Mouse (Mus musculus) neural tube, embryonic 12.5 days (tissue): ENCODE measurements around the gene Dhrs7b. TPM values are rescaled to one million over a fixed set of nuclear protein-coding genes. Genes with fewer than 3 reads are reported as not detected.
"Not testable (repeated sequence)": the region's sequence is repeated elsewhere in the genome, so short reads cannot be mapped to it uniquely, and the experiment has no call there.

Source experiments
- ATAC-seq: fragments of 200-750 bp; cut with Nextera tagmentation; 2 replicates; pipeline ENCODE4 v1.8.0; 2017; ENCODE audit warnings: low read depth, mild to moderate bottlenecking, moderate TSS enrichment, moderate library complexity; ENCODE audit not compliant: low FRiP score
- H3K27ac ChIP-seq: fragments of 300-500 bp; sonication (generic); 2 replicates; pipeline ENCODE4 v1.5.1; 2016
- H3K27me3 ChIP-seq: fragments of 300-500 bp; sonication (generic); replicated peaks from 2 replicates; pipeline ENCODE4 v1.6.1; 2016; ENCODE audit warnings: mild to moderate bottlenecking
- H3K36me3 ChIP-seq: fragments of 300-500 bp; sonication (generic); 2 replicates; pipeline ENCODE4 v1.6.1; 2016; ENCODE audit warnings: mild to moderate bottlenecking
- H3K4me1 ChIP-seq: fragments of 300-500 bp; sonication (generic); 2 replicates; pipeline ENCODE4 v1.6.1; 2016
- H3K4me2 ChIP-seq: fragments of 300-500 bp; sonication (generic); replicated peaks from 2 replicates; pipeline ENCODE4 v1.6.1; 2016; ENCODE audit warnings: mild to moderate bottlenecking
- H3K4me3 ChIP-seq: fragments of 300-500 bp; sonication (generic); 2 replicates; pipeline ENCODE4 v1.5.1; 2016
- H3K9ac ChIP-seq: fragments of 300-500 bp; sonication (generic); 2 replicates; pipeline ENCODE4 v1.6.1; 2016; ENCODE audit warnings: mild to moderate bottlenecking
- H3K9me3 ChIP-seq: fragments of 300-500 bp; sonication (generic); 2 replicates; pipeline ENCODE4 v1.6.1; 2016; ENCODE audit warnings: mild to moderate bottlenecking
- WGBS: fragments of 180-500 bp; shearing (Covaris S2); methylation state at CpG from one replicate; pipeline ENCODE4 v1.1.7; 2016; 5-methylcytosine and 5-hydroxymethylcytosine counted together
- polyA plus RNA-seq: library from polyadenylated mRNA; unstranded; fragments of >200 nt; fragmentation: Nextera tagmentation; extraction: Ambion mirVana; gene quantifications from 2 replicates; pipeline ENCODE4 v1.2.1, GENCODE M21; 2016

Dhrs7b gene
- polyA plus RNA-seq, 1 experiment from 2014 or later, result 26.5 TPM

- Histone ChIP-seq H3K4me3 (peak within 1 kb of the TSS; percentile 99), H3K9ac (peak within 1 kb of the TSS; percentile 93), H3K27ac (peak within 1 kb of the TSS; percentile 68), H3K9me3 (no peaks in the 10 kb centered on the region), H3K4me1 (peaks cover 28% of the 10 kb centered on the region), H3K36me3 (no peaks in the 10 kb centered on the region; the same call in 1 of the 2 replicates), H3K4me2 (peak within 1 kb of the TSS; percentile 70), H3K27me3 (no peaks in the 10 kb centered on the region)
- ATAC-seq, result peak; percentile 99
- WGBS, result under 1% methylated on average over 62 of the region's 62 CpGs
These were observed 48.4 kb downstream of the Dhrs7b start, which contains the start of gene Tmem11 for GRCm38 (mm10) chr11:60878675-60879294. Gene Tmem11, minus strand, starts transcription at chr11:60879272.

- no peaks in the 10 kb centered on the region; the same call in 1 of the 2 replicates for H3K36me3 ChIP-seq
- 3% methylated on average over 11 of the region's 11 CpGs for WGBS
- no peaks in the 10 kb centered on the region for H3K9me3 ChIP-seq
- peak overlapping the region; percentile 70 for H3K4me2 ChIP-seq
- H3K4me1 ChIP-seq, result peaks cover 24% of the 10 kb centered on the region
- H3K27me3 ChIP-seq, result no peaks in the 10 kb centered on the region
- peak; percentile 34; the same call in 1 of the 2 replicates for ATAC-seq
- peak overlapping the region; percentile 99 for H3K4me3 ChIP-seq
- H3K27ac ChIP-seq, result peak overlapping the region; percentile 68; the same call in 1 of the 2 replicates
- peak overlapping the region; percentile 63 for H3K9ac ChIP-seq
These were observed 49.0 kb downstream of the Dhrs7b start for GRCm38 (mm10) chr11:60879423-60879822.

GRCm38 (mm10) chr11:60880559-60880958 lies 50.1 kb downstream of the Dhrs7b start:
- no peak for ATAC-seq
- Histone ChIP-seq H3K9me3 (no peaks in the 10 kb centered on the region), H3K27me3 (no peaks in the 10 kb centered on the region), H3K4me2 (no peak overlapping the region), H3K4me1 (peaks cover 21% of the 10 kb centered on the region), H3K36me3 (no peaks in the 10 kb centered on the region), H3K27ac (no peak overlapping the region), H3K4me3 (no peak overlapping the region), H3K9ac (no peak overlapping the region)
- 96% methylated on average over 4 of the region's 4 CpGs for WGBS

DNA sequence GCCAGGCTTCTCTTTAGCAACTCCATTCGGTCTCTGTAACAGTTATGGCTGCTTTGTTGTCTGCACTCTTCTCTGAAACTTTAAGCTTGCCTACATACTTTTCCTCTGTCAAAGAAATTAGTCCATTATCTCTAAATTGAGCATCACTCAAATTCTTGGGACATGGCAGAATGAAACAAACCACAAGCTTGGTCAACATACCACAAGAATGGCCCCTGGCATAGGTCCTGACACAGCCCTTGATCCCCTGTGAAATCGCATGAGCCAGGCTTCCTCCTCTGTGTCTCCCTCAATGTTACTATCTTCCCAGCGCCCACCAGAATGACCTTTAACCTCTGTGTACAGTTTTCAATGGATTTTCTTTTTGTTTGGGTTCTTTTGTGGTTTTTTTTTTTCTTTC lies 52.0 kb downstream of the Dhrs7b start:
- 82% methylated on average over 3 of the region's 3 CpGs for WGBS
- Histone ChIP-seq H3K9ac (no peak overlapping the region), H3K4me2 (no peak overlapping the region), H3K9me3 (no peaks in the 10 kb centered on the region), H3K36me3 (no peaks in the 10 kb centered on the region), H3K27ac (no peak overlapping the region), H3K4me3 (no peak overlapping the region), H3K27me3 (no peaks in the 10 kb centered on the region), H3K4me1 (peaks cover 13% of the 10 kb centered on the region)
- no peak for ATAC-seq

GRCm38 (mm10) chr11:60886986-60887385 lies 56.6 kb downstream of the Dhrs7b start:
- not testable (repeated sequence) for H3K27me3 ChIP-seq, H3K4me1 ChIP-seq, H3K9ac ChIP-seq, ATAC-seq, H3K4me3 ChIP-seq, H3K9me3 ChIP-seq, H3K27ac ChIP-seq, H3K36me3 ChIP-seq, H3K4me2 ChIP-seq
- WGBS, result 88% methylated on average over 3 of the region's 3 CpGs

DNA sequence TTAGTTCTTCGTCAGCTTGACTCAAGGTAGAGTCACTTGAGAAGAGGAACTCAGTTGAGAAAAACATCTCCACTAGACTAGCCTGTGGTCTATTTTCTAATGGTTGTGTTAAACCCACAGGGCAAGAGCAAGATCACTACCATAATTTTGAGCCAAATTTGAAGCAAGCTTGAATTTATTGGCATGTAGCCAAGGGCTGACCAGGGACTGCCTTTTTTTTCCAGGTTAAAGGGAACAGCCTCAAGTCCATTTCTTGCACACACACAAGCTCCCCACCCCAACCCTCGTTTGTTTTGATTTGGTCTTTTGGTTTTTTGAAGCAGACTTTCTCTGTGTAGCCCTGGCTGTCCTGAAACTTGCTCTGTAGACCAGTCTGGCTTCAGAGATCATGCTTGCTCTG lies 59.4 kb downstream of the Dhrs7b start:
- ATAC-seq, result no peak

GRCm38 (mm10) chr11:60890286-60890685 lies 59.9 kb downstream of the Dhrs7b start:
- no peaks in the 10 kb centered on the region for H3K27me3 ChIP-seq
- no peak for ATAC-seq
- 73% methylated on average over 6 of the region's 6 CpGs for WGBS

More for the DNA sequence above, 59.4 kb downstream of the Dhrs7b start:
- no peaks in the 10 kb centered on the region for H3K36me3 ChIP-seq
- no peak overlapping the region for H3K4me3 ChIP-seq
- WGBS, result 72% methylated on average over 2 of the region's 2 CpGs
- no peak overlapping the region for H3K27ac ChIP-seq
- no peak overlapping the region for H3K4me2 ChIP-seq
- H3K9ac ChIP-seq, result no peak overlapping the region
- H3K9me3 ChIP-seq, result no peaks in the 10 kb centered on the region
- H3K27me3 ChIP-seq, result no peaks in the 10 kb centered on the region
- no peaks in the 10 kb centered on the region for H3K4me1 ChIP-seq

GRCm38 (mm10) chr11:60890744-60891143 lies 60.3 kb downstream of the Dhrs7b start:
- H3K4me1 ChIP-seq, result no peaks in the 10 kb centered on the region
- no peaks in the 10 kb centered on the region for H3K36me3 ChIP-seq
- no peak overlapping the region for H3K27ac ChIP-seq
- ATAC-seq, result no peak
- H3K9ac ChIP-seq, result no peak overlapping the region
- no peak overlapping the region for H3K4me3 ChIP-seq
- no peaks in the 10 kb centered on the region for H3K27me3 ChIP-seq
- no peaks in the 10 kb centered on the region for H3K9me3 ChIP-seq
- H3K4me2 ChIP-seq, result no peak overlapping the region
- 38% methylated on average over 3 of the region's 3 CpGs for WGBS

More at GRCm38 (mm10) chr11:60890286-60890685, 59.9 kb downstream of the Dhrs7b start:
- no peak overlapping the region for H3K9ac ChIP-seq
- no peak overlapping the region for H3K27ac ChIP-seq
- H3K36me3 ChIP-seq, result no peaks in the 10 kb centered on the region
- H3K4me3 ChIP-seq, result no peak overlapping the region
- no peaks in the 10 kb centered on the region for H3K9me3 ChIP-seq
- no peak overlapping the region for H3K4me2 ChIP-seq
- H3K4me1 ChIP-seq, result no peaks in the 10 kb centered on the region

GRCm38 (mm10) chr11:60895915-60896314 lies 65.5 kb downstream of the Dhrs7b start:
- H3K9ac ChIP-seq, result no peak overlapping the region
- H3K27me3 ChIP-seq, result no peaks in the 10 kb centered on the region
- no peaks in the 10 kb centered on the region for H3K4me1 ChIP-seq
- WGBS, result 41% methylated on average over 4 of the region's 4 CpGs
- H3K4me3 ChIP-seq, result no peak overlapping the region
- no peak overlapping the region for H3K27ac ChIP-seq
- no peak overlapping the region for H3K4me2 ChIP-seq
- H3K9me3 ChIP-seq, result no peaks in the 10 kb centered on the region
- H3K36me3 ChIP-seq, result no peaks in the 10 kb centered on the region
- ATAC-seq, result no peak

DNA sequence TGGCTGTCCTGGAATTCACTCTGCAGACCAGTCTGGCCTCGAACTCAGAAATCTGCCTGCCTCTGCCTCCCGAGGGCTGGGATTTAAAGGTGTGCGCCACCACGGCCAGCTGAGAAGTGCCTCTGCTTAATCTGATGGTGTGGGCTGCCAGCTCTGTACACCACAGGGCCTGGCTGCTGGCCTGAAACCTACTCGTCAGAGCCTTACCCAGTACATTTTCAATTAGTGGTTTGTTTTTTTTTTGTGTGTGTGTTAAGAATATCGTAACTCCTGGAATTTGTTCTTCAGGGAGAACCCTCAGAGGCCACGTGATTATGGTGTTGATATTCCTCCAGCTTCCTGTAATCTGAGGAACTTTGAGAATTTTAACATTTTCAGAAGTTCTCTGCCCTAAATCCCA lies 71.6 kb downstream of the Dhrs7b start:
- no peaks in the 10 kb centered on the region for H3K27me3 ChIP-seq
- H3K4me3 ChIP-seq, result no peak overlapping the region
- H3K9me3 ChIP-seq, result no peaks in the 10 kb centered on the region
- H3K36me3 ChIP-seq, result peaks cover 39% of the 10 kb centered on the region
- H3K9ac ChIP-seq, result no peak overlapping the region
- H3K4me1 ChIP-seq, result no peaks in the 10 kb centered on the region
- 89% methylated on average over 7 of the region's 7 CpGs for WGBS
- no peak overlapping the region for H3K27ac ChIP-seq
- ATAC-seq, result no peak
- no peak overlapping the region for H3K4me2 ChIP-seq

GRCm38 (mm10) chr11:60902486-60902885 lies 72.1 kb downstream of the Dhrs7b start:
- no peak for ATAC-seq
- WGBS, result 81% methylated on average over 4 of the region's 4 CpGs
- Histone ChIP-seq H3K9ac (no peak overlapping the region), H3K4me2 (no peak overlapping the region), H3K27ac (no peak overlapping the region), H3K4me3 (no peak overlapping the region), H3K9me3 (no peaks in the 10 kb centered on the region), H3K36me3 (peaks cover 39% of the 10 kb centered on the region), H3K4me1 (no peaks in the 10 kb centered on the region), H3K27me3 (no peaks in the 10 kb centered on the region)

DNA sequence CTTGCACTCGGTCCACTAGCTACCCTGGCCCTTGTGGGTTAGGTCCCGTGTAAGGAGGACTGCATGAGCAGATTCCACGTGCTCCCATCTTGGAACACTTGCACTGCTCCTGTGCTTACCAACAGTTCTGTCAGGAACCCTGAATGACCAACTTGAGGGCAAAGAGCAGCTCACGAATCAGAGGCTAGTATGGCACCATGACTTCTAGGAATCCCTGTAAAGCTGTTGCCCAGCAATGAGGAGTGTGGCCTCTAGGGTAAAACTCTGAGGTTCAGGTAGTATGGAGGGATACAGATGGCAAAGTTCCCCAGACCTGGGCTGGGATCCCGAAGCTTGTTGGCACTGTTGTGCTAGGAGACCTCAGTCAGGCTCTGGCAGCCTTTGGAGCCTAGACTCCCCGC lies 73.2 kb downstream of the Dhrs7b start:
- 90% methylated on average over 6 of the region's 6 CpGs for WGBS
- Histone ChIP-seq H3K27me3 (no peaks in the 10 kb centered on the region), H3K4me1 (no peaks in the 10 kb centered on the region), H3K4me3 (no peak overlapping the region), H3K9me3 (no peaks in the 10 kb centered on the region), H3K27ac (no peak overlapping the region), H3K4me2 (no peak overlapping the region), H3K36me3 (peaks cover 39% of the 10 kb centered on the region), H3K9ac (no peak overlapping the region)
- ATAC-seq, result no peak
